Mouse (Mus musculus) frontal cortex, postnatal 25 days (tissue): ENCODE results near the gene Tle2.

Experiments used
- DNase-seq, 2 experiments: peaks; one replicate each; pipeline ENCODE4 v3.0.0; 2022; ENCODE audit warnings: low spot score in 2 of 2

Tle2 gene

GRCm38 (mm10) chr10:81575208-81575631, 859 bp downstream of the Tle2 start:
- no peak for DNase-seq

GRCm38 (mm10) chr10:81575695-81576094, 1.3 kb downstream of the Tle2 start:
- no peak for DNase-seq

GRCm38 (mm10) chr10:81579967-81580366, 5.6 kb downstream of the Tle2 start:
- no peak for DNase-seq

- DNase-seq: no peak
These were observed 6.2 kb downstream of the Tle2 start for GRCm38 (mm10) chr10:81580441-81581070.

- DNase-seq: no peak
These were observed 9.0 kb downstream of the Tle2 start for GRCm38 (mm10) chr10:81583347-81583746.

- no peak for DNase-seq
These were observed 14.4 kb downstream of the Tle2 start for GRCm38 (mm10) chr10:81588739-81589138.

GRCm38 (mm10) chr10:81591846-81592245, 17.5 kb downstream of the Tle2 start:
- DNase-seq: no peak

- no peak for DNase-seq
These were observed 18.3 kb downstream of the Tle2 start for GRCm38 (mm10) chr10:81592631-81593030.

- DNase-seq: no peak
These were observed 18.9 kb downstream of the Tle2 start for GRCm38 (mm10) chr10:81593223-81593622.

GRCm38 (mm10) chr10:81593935-81594334, 19.6 kb downstream of the Tle2 start:
- DNase-seq: no peak

- DNase-seq: no peak
These were observed 21.2 kb downstream of the Tle2 start for GRCm38 (mm10) chr10:81595599-81595998.

- no peak for DNase-seq
These were observed 22.2 kb downstream of the Tle2 start for GRCm38 (mm10) chr10:81596611-81597010.

GRCm38 (mm10) chr10:81597137-81597950, 23.0 kb downstream of the Tle2 start:
- no peak for DNase-seq

- DNase-seq: no peak
These were observed 24.0 kb downstream of the Tle2 start for GRCm38 (mm10) chr10:81598342-81598741.

- DNase-seq: no peak
These were observed 24.5 kb downstream of the Tle2 start for GRCm38 (mm10) chr10:81598871-81599270.

GRCm38 (mm10) chr10:81599630-81600029, 25.3 kb downstream of the Tle2 start:
- DNase-seq: no peak

GRCm38 (mm10) chr10:81600096-81600495, 25.7 kb downstream of the Tle2 start:
- DNase-seq: no peak

GRCm38 (mm10) chr10:81600738-81601203, 26.4 kb downstream of the Tle2 start, which contains the start of gene Tle6:
Tle6 (minus strand) TSS chr10:81601073.
- DNase-seq: peak; percentile 93 to 94

GRCm38 (mm10) chr10:81601396-81601905, 27.1 kb downstream of the Tle2 start:
- no peak for DNase-seq

GRCm38 (mm10) chr10:81602741-81603151, 28.4 kb downstream of the Tle2 start:
- no peak for DNase-seq

GRCm38 (mm10) chr10:81604019-81604967, 29.9 kb downstream of the Tle2 start:
- no peak for DNase-seq
